ENCODE assay signal across 22 mouse cellular contexts in the genomic region with DNA sequence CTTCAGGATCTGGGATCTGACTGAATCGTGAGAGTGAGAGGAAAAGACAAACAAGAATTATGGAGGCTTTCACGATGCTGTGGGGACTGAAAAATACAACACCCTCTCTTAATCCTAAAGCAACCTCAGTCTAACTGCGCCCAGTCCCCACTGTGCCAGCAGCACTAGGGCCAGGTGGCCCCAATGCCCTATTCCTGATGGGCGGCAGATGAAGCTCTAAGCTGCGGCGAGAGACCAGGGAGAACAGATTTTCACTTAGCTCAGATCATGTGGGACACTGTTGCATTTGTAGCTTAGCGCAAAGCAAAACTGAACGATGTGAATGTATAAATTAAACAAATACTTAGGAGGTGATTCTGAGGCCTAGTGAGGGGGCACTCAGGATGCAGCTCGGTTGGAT.
DNase-seq lines count a peak whose midpoint lies in the region; ATAC-seq and TF ChIP-seq lines count a peak whose summit lies in the region.
"Had no signal": no experiment of that assay in that cellular context is flagged by ENCODE, and none has a peak within 500 bp of the region (broad histone marks: within the 10 kb centered on the region; RNA-seq: fewer than 3 reads in every experiment).

No protein-coding gene starts in this region.

- no peak for ATAC-seq in cerebellum, adult (ENCODE audit: insufficient number of reproducible peaks, low FRiP score, low TSS enrichment)
- ATAC-seq: midbrain, embryonic 16.5 days had no signal

- no peak for TF ChIP-seq POLR2A in cerebellum, adult 2 months (IDR thresholded peaks at IDR 0.05; ENCODE audit: borderline replicate concordance, insufficient read depth, low read length)

- 38% methylated on average over 9 of the region's 9 CpGs for WGBS in cerebellum, adult 2 months

- DNase-seq in cerebellum, adult 11-12 months, result peak; percentile 22
- peak; percentile 3 for DNase-seq in layer of hippocampus, postnatal 36 days
- no peak for DNase-seq in layer of hippocampus, adult 8-10 months (ENCODE audit: low spot score in 2 of 2)
- peak; percentile 39 for DNase-seq in cerebellum, adult 2 months
- peak; percentile 32 to 51 for DNase-seq in cerebellum, postnatal 25 days
- no peak for DNase-seq in thymus, postnatal 4 days
- no peak for DNase-seq in heart, postnatal 25 days (ENCODE audit: low spot score)
- DNase-seq: adrenal gland, postnatal 10 days; gastrocnemius, postnatal 10 days; kidney, adult 2 months; kidney, postnatal 10 days; liver, embryonic 13.5 days; lung, adult 2 months; lung, postnatal 14 days; right cerebral cortex, postnatal 4 days; thymus, postnatal 25 days had no signal

- H3K27ac ChIP-seq in cerebellum, adult 2 months (ENCODE audit: insufficient read depth, low read length), result 0 out of 2 replicates have a peak overlapping the region, but pooled peaks have one; percentile 3
- H3K27ac ChIP-seq: heart, embryonic 10.5 days; hindbrain, embryonic 10.5 days; liver, embryonic 13.5 days; stomach, embryonic 15.5 days had no signal

- H3K4me1 ChIP-seq in cerebellum, adult 2 months (ENCODE audit: control insufficient read depth, insufficient read depth, low read length), result peaks cover 14% of the 10 kb centered on the region
- H3K4me1 ChIP-seq: heart, embryonic 10.5 days; hindbrain, embryonic 10.5 days; liver, embryonic 13.5 days; megakaryocyte, embryonic 14.5 days; stomach, embryonic 15.5 days had no signal

- TF ChIP-seq CTCF in cerebellum, adult 2 months (IDR thresholded peaks at IDR 0.05; ENCODE audit: borderline replicate concordance, insufficient read depth, low read depth, low read length), result no peak

- no peaks in the 10 kb centered on the region for H3K27me3 ChIP-seq in cerebellum, adult 2 months (ENCODE audit: control insufficient read depth, insufficient read depth, low read length)
- H3K27me3 ChIP-seq: liver, embryonic 13.5 days; stomach, embryonic 15.5 days had no signal

- no peak overlapping the region for H3K4me3 ChIP-seq in cerebellum, adult 2 months (replicated peaks; ENCODE audit: insufficient read depth, low read depth, low read length)
- H3K4me3 ChIP-seq: heart, embryonic 10.5 days; hindbrain, embryonic 10.5 days; liver, embryonic 13.5 days; megakaryocyte, embryonic 14.5 days; stomach, embryonic 15.5 days had no signal

- intact Hi-C loops in heart, postnatal 25 days (cut with DNase I), result no loop called here

Comparison
In these comparisons a context has a peak if more than half of its experiments do, and no peak if none do; other contexts are left out.
1. DNase-seq: peak in cerebellum, adult 11-12 months (single experiment), layer of hippocampus, postnatal 36 days (2 of 2), cerebellum, adult 2 months (2 of 2) and cerebellum, postnatal 25 days (2 of 2); none in layer of hippocampus, adult 8-10 months (0 of 2), thymus, postnatal 4 days (single experiment) and heart, postnatal 25 days (single experiment).